Mouse (Mus musculus) E14TG2a.4 (cell line): ENCODE results near the gene Gm2310.

Source experiments
- H3K27me3 ChIP-seq: 2 replicates; pipeline ENCODE4 v1.6.1; 2014; ENCODE audit warnings: low read length, control low read depth; ENCODE audit not compliant: insufficient read depth
- H3K36me3 ChIP-seq: 2 replicates; pipeline ENCODE4 v1.6.1; 2014; ENCODE audit warnings: low read length, control low read depth; ENCODE audit not compliant: insufficient read depth
- H3K4me1 ChIP-seq: replicated peaks from 2 replicates; pipeline ENCODE4 v1.6.1; 2014; ENCODE audit warnings: low read depth, low read length, control low read depth
- H3K4me3 ChIP-seq: replicated peaks from 2 replicates; pipeline ENCODE4 v1.5.1; 2014; ENCODE audit warnings: mild to moderate bottlenecking, low read length
- H3K9me3 ChIP-seq: 2 replicates; pipeline ENCODE4 v1.6.1; 2014; ENCODE audit warnings: low read length, control low read depth
- CTCF ChIP-seq: conservative IDR thresholded peaks from 2 replicates; pipeline ENCODE4 v1.5.1; 2014; ENCODE audit warnings: low read length
- NANOG ChIP-seq: IDR thresholded peaks from 2 replicates; pipeline ENCODE4 v1.6.1; 2014; ENCODE audit warnings: borderline replicate concordance, low read length, mixed read lengths
- POU5F1 ChIP-seq: IDR thresholded peaks from 2 replicates; pipeline ENCODE4 v1.6.1; 2014; ENCODE audit warnings: low read length, borderline replicate concordance

The Gm2310 gene

DNA sequence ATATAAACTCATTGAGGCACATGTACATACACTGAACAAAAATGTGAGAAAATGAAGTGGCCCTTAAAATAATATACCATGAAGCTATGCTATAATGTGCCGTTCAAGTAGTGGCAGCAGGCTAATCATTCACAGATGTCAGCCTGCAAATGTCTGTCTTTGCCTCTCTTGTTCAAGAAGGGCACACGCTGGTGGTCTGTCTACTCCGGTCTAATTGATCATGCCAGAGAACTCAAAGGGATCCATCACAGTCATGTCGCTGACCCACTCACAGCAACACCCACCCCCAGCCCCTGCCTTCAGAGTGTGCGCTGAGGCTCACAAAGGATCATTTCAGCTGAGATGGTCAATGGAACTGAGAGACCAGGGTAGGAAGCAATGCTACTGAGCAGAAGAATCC, 6.8 kb downstream of the Gm2310 start:
- TF ChIP-seq NANOG (no peak), POU5F1 (no peak), CTCF (no peak)
- Histone ChIP-seq H3K4me1 (peaks cover 5% of the 10 kb centered on the region; the same call in 1 of the 2 replicates), H3K9me3 (no peaks in the 10 kb centered on the region), H3K27me3 (no peaks in the 10 kb centered on the region), H3K4me3 (no peak overlapping the region), H3K36me3 (no peaks in the 10 kb centered on the region)

- Histone ChIP-seq H3K9me3 (no peaks in the 10 kb centered on the region), H3K36me3 (no peaks in the 10 kb centered on the region), H3K4me1 (peaks cover 5% of the 10 kb centered on the region; the same call in 1 of the 2 replicates), H3K4me3 (no peak overlapping the region), H3K27me3 (no peaks in the 10 kb centered on the region)
- TF ChIP-seq CTCF (no peak), NANOG (no peak), POU5F1 (no peak)
Observed at GRCm38 (mm10) chr15:8511861-8512260, 7.9 kb downstream of the Gm2310 start.

DNA sequence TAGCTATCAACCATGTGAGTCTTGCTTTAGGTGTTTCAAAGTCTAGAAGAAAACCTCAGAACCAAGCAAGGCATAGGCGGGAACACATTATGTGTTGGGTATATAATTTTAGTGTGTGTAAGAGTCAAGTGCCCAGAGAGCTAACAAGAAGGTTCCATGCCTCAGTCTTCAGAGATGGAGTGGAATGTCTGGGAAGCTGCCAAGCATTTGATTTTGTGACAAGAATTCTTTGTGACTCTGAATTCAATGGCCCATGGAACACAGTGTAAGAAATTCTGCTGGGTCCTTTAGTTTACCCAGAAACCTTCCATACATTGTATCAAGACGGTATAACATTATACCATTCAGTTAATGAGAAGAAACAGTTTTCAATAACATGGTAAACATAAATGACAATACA, 17.3 kb downstream of the Gm2310 start:
- Histone ChIP-seq H3K27me3 (no peaks in the 10 kb centered on the region), H3K4me3 (no peak overlapping the region), H3K36me3 (no peaks in the 10 kb centered on the region), H3K9me3 (no peaks in the 10 kb centered on the region), H3K4me1 (no peaks in the 10 kb centered on the region)
- TF ChIP-seq CTCF (no peak), POU5F1 (no peak), NANOG (no peak)

DNA sequence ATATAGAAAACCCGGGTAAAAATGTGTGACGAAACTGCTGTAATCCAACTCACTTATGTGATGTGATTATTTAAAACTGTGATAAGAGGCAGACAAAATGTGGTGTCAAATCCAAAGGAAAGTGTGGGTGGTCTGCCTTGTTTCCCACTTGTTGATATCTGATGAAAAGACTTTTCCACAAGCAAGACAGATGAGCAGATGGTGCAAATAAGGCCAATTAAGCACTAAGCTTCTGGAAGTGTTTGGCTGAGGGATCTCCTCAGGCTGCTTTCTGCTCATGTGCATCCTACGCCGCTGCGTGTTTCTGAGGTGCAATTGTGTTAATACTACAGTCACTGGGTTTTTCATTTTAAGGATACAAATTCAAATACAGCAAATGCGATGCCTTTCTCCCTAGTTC, 34.5 kb downstream of the Gm2310 start:
- H3K4me1 ChIP-seq, result no peaks in the 10 kb centered on the region
- TF ChIP-seq NANOG (no peak), POU5F1 (no peak), CTCF (no peak)
- H3K27me3 ChIP-seq, result no peaks in the 10 kb centered on the region
- no peaks in the 10 kb centered on the region for H3K36me3 ChIP-seq
- H3K9me3 ChIP-seq, result no peaks in the 10 kb centered on the region
- H3K4me3 ChIP-seq, result no peak overlapping the region

GRCm38 (mm10) chr15:8469006-8469575, 50.7 kb downstream of the Gm2310 start:
- TF ChIP-seq NANOG (no peak), POU5F1 (no peak), CTCF (no peak)
- H3K27me3 ChIP-seq, result no peaks in the 10 kb centered on the region
- H3K36me3 ChIP-seq, result no peaks in the 10 kb centered on the region
- H3K9me3 ChIP-seq, result peaks cover 18% of the 10 kb centered on the region
- H3K4me3 ChIP-seq, result no peak overlapping the region
- H3K4me1 ChIP-seq, result peaks cover 19% of the 10 kb centered on the region
